Mouse (Mus musculus) myocyte (in vitro differentiated cells): ENCODE measurements at regions not wholly inside any gene's neighbourhood (a gene's known extent, or its start where the extent isn't known, plus 50 kb on each side); places are given as distances from the start of the nearest gene placed in this dataset.

Source experiments
- H3K27me3 ChIP-seq: one replicate; pipeline ENCODE4 v1.6.1; 2011; ENCODE audit not compliant: control insufficient read depth, insufficient read depth, insufficient read length
- H3K36me3 ChIP-seq: one replicate; pipeline ENCODE4 v1.6.1; 2011; ENCODE audit not compliant: control insufficient read depth, insufficient read depth
- H3K4me2 ChIP-seq: one replicate; pipeline ENCODE4 v1.6.1; 2011; ENCODE audit warnings: low read depth, control low read depth
- H3K4me3 ChIP-seq: one replicate; pipeline ENCODE4 v1.5.1; 2011; ENCODE audit warnings: mild to moderate bottlenecking, control low read depth, moderate library complexity
- H3K79me2 ChIP-seq: one replicate; pipeline ENCODE4 v1.6.1; 2011; ENCODE audit not compliant: control insufficient read depth, insufficient read depth
- H3ac ChIP-seq: one replicate; pipeline ENCODE4 v1.6.1; 2011; ENCODE audit not compliant: control insufficient read depth, insufficient read length
- CEBPB ChIP-seq: IDR thresholded peaks from 2 replicates; pipeline ENCODE4 v1.6.1; 2011; ENCODE audit warnings: mild to moderate bottlenecking, moderate library complexity; ENCODE audit not compliant: poor library complexity, insufficient read depth, severe bottlenecking
- E2F4 ChIP-seq: IDR thresholded peaks from one replicate; pipeline ENCODE4 v1.6.1; 2011; ENCODE audit warnings: mild to moderate bottlenecking, control low read depth, moderate library complexity; ENCODE audit not compliant: insufficient read depth
- MAX ChIP-seq: IDR thresholded peaks from one replicate; pipeline ENCODE4 v1.6.1; 2011; ENCODE audit warnings: low read depth, mild to moderate bottlenecking, control low read depth
- MYOD1 ChIP-seq, 3 experiments: IDR thresholded peaks; one replicate each; pipeline ENCODE4 v1.6.1; 2011; ENCODE audit warnings: control low read depth in 2 of 3, low read depth in 2 of 3, mild to moderate bottlenecking in 2 of 3, moderate library complexity in 1 of 3; ENCODE audit not compliant: insufficient read length in 2 of 3, control insufficient read depth in 1 of 3
- MYOG ChIP-seq, 3 experiments: IDR thresholded peaks; one replicate each; pipeline ENCODE4 v1.6.1; 2011; ENCODE audit warnings: control low read depth in 2 of 3, low read depth in 2 of 3, mild to moderate bottlenecking in 2 of 3; ENCODE audit not compliant: insufficient read length in 2 of 3, control insufficient read depth in 1 of 3, insufficient read depth in 1 of 3
- POLR2A ChIP-seq: IDR thresholded peaks from one replicate; pipeline ENCODE4 v1.6.1; 2011; ENCODE audit warnings: low read depth, mild to moderate bottlenecking, control low read depth, moderate library complexity; ENCODE audit not compliant: insufficient read length
- POLR2AphosphoS2 ChIP-seq: IDR thresholded peaks from one replicate; pipeline ENCODE4 v1.6.1; 2011; ENCODE audit warnings: low read depth, control low read depth; ENCODE audit not compliant: insufficient read length
- REST ChIP-seq: IDR thresholded peaks from one replicate; pipeline ENCODE4 v1.6.1; 2011; ENCODE audit warnings: mild to moderate bottlenecking, control low read depth, moderate library complexity; ENCODE audit not compliant: insufficient read depth, insufficient read length
- SRF ChIP-seq: IDR thresholded peaks from one replicate; pipeline ENCODE4 v1.6.1; 2011; ENCODE audit warnings: low read depth; ENCODE audit not compliant: control insufficient read depth, insufficient read length
- TCF12 ChIP-seq: IDR thresholded peaks from one replicate; pipeline ENCODE4 v1.6.1; 2011; ENCODE audit warnings: mild to moderate bottlenecking, control low read depth; ENCODE audit not compliant: poor library complexity, insufficient read depth, severe bottlenecking
- TCF3 ChIP-seq: IDR thresholded peaks from one replicate; pipeline ENCODE4 v1.6.1; 2011; ENCODE audit warnings: low read depth, control low read depth; ENCODE audit not compliant: insufficient read length
- USF1 ChIP-seq: IDR thresholded peaks from one replicate; pipeline ENCODE4 v1.6.1; 2011; ENCODE audit warnings: low read depth, mild to moderate bottlenecking, control low read depth, moderate library complexity

DNA sequence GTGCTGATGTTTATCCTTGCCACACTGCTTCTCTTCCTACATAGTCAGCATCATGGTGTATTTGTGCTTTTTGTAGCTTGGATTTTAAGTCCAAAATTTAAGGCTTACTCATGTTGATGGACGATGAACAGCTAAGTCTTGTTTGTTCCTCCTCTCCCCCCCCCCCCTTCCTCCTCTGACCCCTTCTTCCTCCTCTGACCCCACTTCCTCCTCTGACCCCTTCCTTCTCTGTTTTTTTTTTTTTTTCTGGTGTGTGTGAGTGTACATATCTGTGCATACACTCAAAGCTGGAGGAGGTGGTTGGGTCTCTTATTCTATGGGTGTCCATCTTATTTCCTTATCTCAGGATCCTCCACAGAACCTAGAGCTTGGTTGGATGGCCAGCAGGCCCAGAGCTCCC is 87.0 kb upstream of the Lsm6 start:
- Histone ChIP-seq H3K36me3 (no peaks in the 10 kb centered on the region), H3K27me3 (no peaks in the 10 kb centered on the region), H3ac (no peak overlapping the region), H3K79me2 (no peaks in the 10 kb centered on the region), H3K4me2 (no peak overlapping the region), H3K4me3 (no peak overlapping the region)
- TF ChIP-seq MYOD1 (IDR thresholded peaks at IDR 0.05; ENCODE audit: control insufficient read depth in 1 of 3, insufficient read length in 2 of 3, low read depth in 2 of 3) (no peak), POLR2A (no peak), TCF12 (no peak), SRF (no peak)

DNA sequence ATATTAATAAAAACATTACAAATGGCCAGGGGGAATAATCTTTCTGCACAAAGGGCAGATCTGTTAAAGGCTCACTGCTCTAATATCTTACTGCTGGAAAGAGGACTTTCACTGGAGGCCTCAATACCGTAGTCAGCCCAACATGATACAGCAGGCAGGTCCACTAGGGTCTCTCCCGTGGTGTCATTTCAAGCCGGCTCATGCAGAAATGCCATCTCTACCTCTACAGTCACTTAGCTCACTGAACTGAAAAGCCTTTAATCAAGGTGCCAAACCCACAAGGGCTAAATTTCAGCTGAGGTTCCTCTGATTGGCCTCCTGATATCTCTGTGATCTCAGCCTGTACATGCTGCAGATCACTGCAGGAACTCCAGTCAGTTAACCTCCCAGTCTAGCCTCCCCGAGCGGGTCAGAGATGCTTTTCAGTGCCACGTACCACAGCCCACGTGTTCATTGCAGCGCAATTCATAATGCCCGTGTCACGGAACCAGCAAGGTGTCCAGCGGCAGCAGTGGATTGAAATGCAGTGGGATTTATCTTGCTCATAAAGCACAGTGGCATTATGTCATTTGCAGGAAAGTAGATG is 90.4 kb upstream of the Lsm6 start:
- no peaks in the 10 kb centered on the region for H3K27me3 ChIP-seq

DNA sequence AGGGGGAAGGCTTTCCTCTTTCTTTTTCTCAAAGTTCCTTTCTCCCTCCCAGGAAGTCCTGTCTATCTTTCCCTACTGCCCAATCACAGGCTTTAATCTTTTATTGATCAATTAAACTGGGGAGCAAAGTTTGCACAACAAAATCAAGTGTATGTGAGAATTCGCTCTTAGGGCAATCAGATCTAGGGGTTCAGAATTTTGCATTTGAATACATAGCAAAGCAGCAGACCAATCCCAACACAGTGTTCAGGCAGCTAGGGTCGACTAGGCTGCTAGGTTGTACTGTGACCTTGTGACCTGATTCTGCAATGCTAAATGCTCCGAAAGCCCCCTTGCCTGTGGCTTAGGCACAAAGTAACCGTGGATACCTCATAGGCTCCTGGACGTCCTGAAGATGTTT is 91.5 kb upstream of the Lsm6 start:
- Histone ChIP-seq H3K36me3 (no peaks in the 10 kb centered on the region), H3K79me2 (no peaks in the 10 kb centered on the region), H3K4me2 (no peak overlapping the region), H3ac (no peak overlapping the region), H3K4me3 (no peak overlapping the region), H3K27me3 (no peaks in the 10 kb centered on the region)
- TF ChIP-seq MAX: no peak
- no peak for TF ChIP-seq SRF
- TF ChIP-seq TCF12: no peak
- TF ChIP-seq TCF3: no peak
- no peak for TF ChIP-seq USF1
- no peak for TF ChIP-seq POLR2AphosphoS2

More for the DNA sequence above, 90.4 kb upstream of the Lsm6 start:
- Histone ChIP-seq H3K4me2 (no peak overlapping the region), H3ac (no peak overlapping the region), H3K36me3 (no peaks in the 10 kb centered on the region), H3K79me2 (no peaks in the 10 kb centered on the region), H3K4me3 (no peak overlapping the region)
- TF ChIP-seq MYOG (IDR thresholded peaks at IDR 0.05; ENCODE audit: control insufficient read depth in 1 of 3, insufficient read depth in 1 of 3, insufficient read length in 2 of 3, low read depth in 2 of 3) (no peak), CEBPB (no peak), TCF3 (no peak), POLR2A (no peak), USF1 (no peak), MAX (no peak), MYOD1 (IDR thresholded peaks at IDR 0.05; ENCODE audit: control insufficient read depth in 1 of 3, insufficient read length in 2 of 3, low read depth in 2 of 3) (no peak), POLR2AphosphoS2 (no peak), TCF12 (no peak), SRF (no peak), REST (no peak), E2F4 (no peak)

DNA sequence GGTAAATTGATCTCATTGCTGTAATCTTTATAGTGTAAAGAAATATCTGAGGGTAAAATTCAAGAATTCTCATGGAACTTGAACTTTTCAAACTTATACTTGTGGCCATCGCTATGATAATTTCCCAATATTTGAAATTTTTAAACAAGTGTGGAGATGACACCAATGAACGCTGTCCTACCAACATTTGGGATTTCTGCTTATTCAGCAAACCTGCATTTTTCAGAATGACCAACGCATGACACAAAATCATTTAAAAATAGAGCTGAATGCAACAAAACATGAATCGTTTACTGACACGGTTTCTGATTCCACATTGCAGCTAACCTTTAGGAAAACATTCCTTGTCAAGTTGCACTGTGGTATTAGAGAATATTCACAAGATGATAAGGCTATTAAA is 92.9 kb upstream of the Lsm6 start:
- Histone ChIP-seq H3K79me2 (no peaks in the 10 kb centered on the region), H3K4me3 (no peak overlapping the region), H3K36me3 (no peaks in the 10 kb centered on the region), H3K27me3 (no peaks in the 10 kb centered on the region), H3ac (no peak overlapping the region), H3K4me2 (no peak overlapping the region)
- TF ChIP-seq REST (no peak), CEBPB (no peak), USF1 (no peak), POLR2AphosphoS2 (no peak), POLR2A (no peak), E2F4 (no peak), MYOD1 (IDR thresholded peaks at IDR 0.05; ENCODE audit: control insufficient read depth in 1 of 3, insufficient read length in 2 of 3, low read depth in 2 of 3) (no peak), TCF3 (no peak), MAX (no peak), TCF12 (no peak), SRF (no peak), MYOG (IDR thresholded peaks at IDR 0.05; ENCODE audit: control insufficient read depth in 1 of 3, insufficient read depth in 1 of 3, insufficient read length in 2 of 3, low read depth in 2 of 3) (no peak)

DNA sequence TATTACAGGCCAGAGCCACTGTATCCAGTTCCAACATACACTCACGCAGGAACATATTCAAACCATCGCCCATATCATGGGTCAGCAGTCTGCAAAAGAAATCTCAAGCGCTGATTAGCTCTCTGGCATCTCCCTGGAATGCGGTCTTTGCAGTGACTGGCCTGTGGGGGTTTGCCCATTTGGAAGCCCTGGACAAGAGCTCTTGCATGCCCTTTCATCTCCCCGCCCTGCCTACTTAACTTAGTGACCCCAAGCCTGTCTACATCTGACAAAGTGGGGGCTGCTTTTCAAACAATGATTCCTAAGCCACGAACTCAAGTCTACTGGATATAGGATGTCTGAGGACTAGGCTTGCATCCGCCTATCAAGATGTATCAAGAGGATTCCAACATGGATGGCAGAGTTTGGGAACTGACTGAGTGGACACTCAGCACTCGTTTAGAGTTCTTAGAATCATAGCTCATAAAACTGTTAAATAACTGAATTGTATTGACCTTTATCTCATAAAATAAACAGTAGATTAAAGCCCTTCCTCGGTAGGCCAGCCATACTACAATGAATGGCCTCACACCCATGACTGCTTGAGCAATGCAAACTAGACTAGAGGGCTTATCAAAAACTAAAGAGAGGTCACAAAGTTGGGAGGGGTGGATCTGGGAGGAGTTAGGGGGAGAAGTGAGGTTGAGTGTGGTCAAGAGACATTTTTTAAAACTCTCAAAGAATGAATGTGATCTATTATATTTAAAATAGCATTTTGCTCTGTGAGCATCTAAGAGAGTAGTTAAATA is 97.4 kb upstream of the Zfp827 start:
- TF ChIP-seq USF1: no peak
- no peak for TF ChIP-seq TCF3
- TF ChIP-seq POLR2AphosphoS2: no peak
- TF ChIP-seq MAX: no peak
- no peak for TF ChIP-seq CEBPB
- no peak for TF ChIP-seq REST
- TF ChIP-seq TCF12: no peak
- no peak for TF ChIP-seq MYOG (IDR thresholded peaks at IDR 0.05; ENCODE audit: control insufficient read depth in 1 of 3, insufficient read depth in 1 of 3, insufficient read length in 2 of 3, low read depth in 2 of 3)
- no peak for TF ChIP-seq SRF
- TF ChIP-seq POLR2A: no peak
- no peak for TF ChIP-seq E2F4
- TF ChIP-seq MYOD1 (IDR thresholded peaks at IDR 0.05; ENCODE audit: control insufficient read depth in 1 of 3, insufficient read length in 2 of 3, low read depth in 2 of 3): no peak
- no peaks in the 10 kb centered on the region for H3K27me3 ChIP-seq
- no peak overlapping the region for H3K4me3 ChIP-seq
- H3K36me3 ChIP-seq: no peaks in the 10 kb centered on the region
- no peak overlapping the region for H3K4me2 ChIP-seq
- H3K79me2 ChIP-seq: no peaks in the 10 kb centered on the region
- H3ac ChIP-seq: no peak overlapping the region
